Mouse (Mus musculus): ENCODE data around the gene Sdccag8. TPM values are rescaled to one million over a fixed set of nuclear protein-coding genes. Genes with fewer than 3 reads are reported as not detected.

Gene Sdccag8
- polyA plus RNA-seq, 1 experiment from 2014 or later = 9.8 TPM

- 88% methylated on average over 12 of the region's 12 CpGs for WGBS (ENCODE audit: insufficient replicate concordance)
- H3K36me3 ChIP-seq (ENCODE audit: control insufficient read depth, insufficient read depth, low read length) = no peaks in the 10 kb centered on the region
- no peak overlapping the region for H3K27ac ChIP-seq (ENCODE audit: low read depth, low read length)
- H3K9me3 ChIP-seq (replicated peaks; ENCODE audit: control insufficient read depth, low read length) = no peaks in the 10 kb centered on the region
- no peak overlapping the region for H3K4me3 ChIP-seq (ENCODE audit: low read depth, low read length)
- no peak overlapping the region for H3K9ac ChIP-seq (ENCODE audit: low read depth, low read length)
- ATAC-seq (replicated peaks; ENCODE audit: insufficient number of reproducible peaks, low FRiP score, low TSS enrichment) = no peak
- H3K4me1 ChIP-seq (ENCODE audit: control insufficient read depth, insufficient read depth, low read length) = no peaks in the 10 kb centered on the region
- H3K27me3 ChIP-seq (ENCODE audit: control insufficient read depth, insufficient read depth, low read length) = no peaks in the 10 kb centered on the region
- H3K4me2 ChIP-seq = no peak overlapping the region
These were observed 130.7 kb downstream of the Sdccag8 start for GRCm38 (mm10) chr1:176945175-176945540.

- Histone ChIP-seq H3K9me3 (replicated peaks; ENCODE audit: control insufficient read depth, low read length) (no peaks in the 10 kb centered on the region), H3K4me1 (ENCODE audit: control insufficient read depth, insufficient read depth, low read length) (no peaks in the 10 kb centered on the region), H3K9ac (ENCODE audit: low read depth, low read length) (no peak overlapping the region), H3K36me3 (ENCODE audit: control insufficient read depth, insufficient read depth, low read length) (no peaks in the 10 kb centered on the region), H3K4me3 (ENCODE audit: low read depth, low read length) (no peak overlapping the region), H3K4me2 (no peak overlapping the region), H3K27ac (ENCODE audit: low read depth, low read length) (no peak overlapping the region), H3K27me3 (ENCODE audit: control insufficient read depth, insufficient read depth, low read length) (no peaks in the 10 kb centered on the region)
- 77% methylated on average over 11 of the region's 11 CpGs for WGBS (ENCODE audit: insufficient replicate concordance)
- no peak for ATAC-seq (replicated peaks; ENCODE audit: insufficient number of reproducible peaks, low FRiP score, low TSS enrichment)
These were observed 131.8 kb downstream of the Sdccag8 start for GRCm38 (mm10) chr1:176946031-176946795.

- no peaks in the 10 kb centered on the region for H3K4me1 ChIP-seq (ENCODE audit: control insufficient read depth, insufficient read depth, low read length)
- no peak for ATAC-seq (replicated peaks; ENCODE audit: insufficient number of reproducible peaks, low FRiP score, low TSS enrichment)
- H3K27me3 ChIP-seq (ENCODE audit: control insufficient read depth, insufficient read depth, low read length) = no peaks in the 10 kb centered on the region
- H3K9me3 ChIP-seq (replicated peaks; ENCODE audit: control insufficient read depth, low read length) = no peaks in the 10 kb centered on the region
- no peak overlapping the region for H3K27ac ChIP-seq (ENCODE audit: low read depth, low read length)
- no peak overlapping the region for H3K4me2 ChIP-seq
- WGBS (ENCODE audit: insufficient replicate concordance) = 80% methylated on average over 7 of the region's 7 CpGs
- no peaks in the 10 kb centered on the region for H3K36me3 ChIP-seq (ENCODE audit: control insufficient read depth, insufficient read depth, low read length)
- no peak overlapping the region for H3K4me3 ChIP-seq (ENCODE audit: low read depth, low read length)
- no peak overlapping the region for H3K9ac ChIP-seq (ENCODE audit: low read depth, low read length)
These were observed 132.3 kb downstream of the Sdccag8 start for GRCm38 (mm10) chr1:176946796-176947181.

- Histone ChIP-seq H3K9ac (ENCODE audit: low read depth, low read length) (no peak overlapping the region), H3K27ac (ENCODE audit: low read depth, low read length) (no peak overlapping the region), H3K27me3 (ENCODE audit: control insufficient read depth, insufficient read depth, low read length) (no peaks in the 10 kb centered on the region), H3K4me3 (ENCODE audit: low read depth, low read length) (no peak overlapping the region), H3K36me3 (ENCODE audit: control insufficient read depth, insufficient read depth, low read length) (no peaks in the 10 kb centered on the region), H3K9me3 (replicated peaks; ENCODE audit: control insufficient read depth, low read length) (no peaks in the 10 kb centered on the region), H3K4me1 (ENCODE audit: control insufficient read depth, insufficient read depth, low read length) (no peaks in the 10 kb centered on the region), H3K4me2 (no peak overlapping the region)
- 69% methylated on average over 6 of the region's 6 CpGs for WGBS (ENCODE audit: insufficient replicate concordance)
- no peak for ATAC-seq (replicated peaks; ENCODE audit: insufficient number of reproducible peaks, low FRiP score, low TSS enrichment)
These were observed 134.4 kb downstream of the Sdccag8 start for GRCm38 (mm10) chr1:176948861-176949260.

- no peak for ATAC-seq (replicated peaks; ENCODE audit: insufficient number of reproducible peaks, low FRiP score, low TSS enrichment)
- Histone ChIP-seq H3K4me3 (ENCODE audit: low read depth, low read length) (no peak overlapping the region), H3K4me2 (no peak overlapping the region), H3K36me3 (ENCODE audit: control insufficient read depth, insufficient read depth, low read length) (no peaks in the 10 kb centered on the region), H3K4me1 (ENCODE audit: control insufficient read depth, insufficient read depth, low read length) (no peaks in the 10 kb centered on the region), H3K9me3 (replicated peaks; ENCODE audit: control insufficient read depth, low read length) (no peaks in the 10 kb centered on the region), H3K27me3 (ENCODE audit: control insufficient read depth, insufficient read depth, low read length) (no peaks in the 10 kb centered on the region), H3K27ac (ENCODE audit: low read depth, low read length) (no peak overlapping the region), H3K9ac (ENCODE audit: low read depth, low read length) (no peak overlapping the region)
- WGBS (ENCODE audit: insufficient replicate concordance) = 80% methylated on average over 6 of the region's 6 CpGs
These were observed 134.9 kb downstream of the Sdccag8 start for GRCm38 (mm10) chr1:176949320-176949719.

GRCm38 (mm10) chr1:176950061-176950460 lies 135.6 kb downstream of the Sdccag8 start:
- no peak overlapping the region for H3K27ac ChIP-seq (ENCODE audit: low read depth, low read length)
- no peaks in the 10 kb centered on the region for H3K4me1 ChIP-seq (ENCODE audit: control insufficient read depth, insufficient read depth, low read length)
- H3K4me2 ChIP-seq = no peak overlapping the region
- no peak overlapping the region for H3K9ac ChIP-seq (ENCODE audit: low read depth, low read length)
- H3K9me3 ChIP-seq (replicated peaks; ENCODE audit: control insufficient read depth, low read length) = no peaks in the 10 kb centered on the region
- H3K4me3 ChIP-seq (ENCODE audit: low read depth, low read length) = no peak overlapping the region
- no peaks in the 10 kb centered on the region for H3K27me3 ChIP-seq (ENCODE audit: control insufficient read depth, insufficient read depth, low read length)
- H3K36me3 ChIP-seq (ENCODE audit: control insufficient read depth, insufficient read depth, low read length) = no peaks in the 10 kb centered on the region
- 88% methylated on average over 6 of the region's 6 CpGs for WGBS (ENCODE audit: insufficient replicate concordance)
- ATAC-seq (replicated peaks; ENCODE audit: insufficient number of reproducible peaks, low FRiP score, low TSS enrichment) = no peak

- Histone ChIP-seq H3K36me3 (ENCODE audit: control insufficient read depth, insufficient read depth, low read length) (no peaks in the 10 kb centered on the region), H3K4me3 (ENCODE audit: low read depth, low read length) (no peak overlapping the region), H3K27ac (ENCODE audit: low read depth, low read length) (no peak overlapping the region), H3K4me1 (ENCODE audit: control insufficient read depth, insufficient read depth, low read length) (no peaks in the 10 kb centered on the region), H3K27me3 (ENCODE audit: control insufficient read depth, insufficient read depth, low read length) (no peaks in the 10 kb centered on the region), H3K9me3 (replicated peaks; ENCODE audit: control insufficient read depth, low read length) (no peaks in the 10 kb centered on the region), H3K4me2 (no peak overlapping the region), H3K9ac (ENCODE audit: low read depth, low read length) (no peak overlapping the region)
- 51% methylated on average over 7 of the region's 7 CpGs for WGBS (ENCODE audit: insufficient replicate concordance)
- no peak for ATAC-seq (replicated peaks; ENCODE audit: insufficient number of reproducible peaks, low FRiP score, low TSS enrichment)
These were observed 137.4 kb downstream of the Sdccag8 start for GRCm38 (mm10) chr1:176951836-176952235.

- ATAC-seq (replicated peaks; ENCODE audit: insufficient number of reproducible peaks, low FRiP score, low TSS enrichment) = no peak
- no peak overlapping the region for H3K9ac ChIP-seq (ENCODE audit: low read depth, low read length)
- no peaks in the 10 kb centered on the region for H3K27me3 ChIP-seq (ENCODE audit: control insufficient read depth, insufficient read depth, low read length)
- H3K4me1 ChIP-seq (ENCODE audit: control insufficient read depth, insufficient read depth, low read length) = no peaks in the 10 kb centered on the region
- H3K4me2 ChIP-seq = no peak overlapping the region
- H3K9me3 ChIP-seq (replicated peaks; ENCODE audit: control insufficient read depth, low read length) = no peaks in the 10 kb centered on the region
- WGBS (ENCODE audit: insufficient replicate concordance) = 80% methylated on average over 2 of the region's 2 CpGs
- H3K36me3 ChIP-seq (ENCODE audit: control insufficient read depth, insufficient read depth, low read length) = no peaks in the 10 kb centered on the region
- H3K4me3 ChIP-seq (ENCODE audit: low read depth, low read length) = no peak overlapping the region
- no peak overlapping the region for H3K27ac ChIP-seq (ENCODE audit: low read depth, low read length)
These were observed 143.9 kb downstream of the Sdccag8 start for GRCm38 (mm10) chr1:176958311-176958710.

GRCm38 (mm10) chr1:176961716-176962115 lies 147.3 kb downstream of the Sdccag8 start:
- Histone ChIP-seq H3K27ac (ENCODE audit: low read depth, low read length) (no peak overlapping the region), H3K36me3 (ENCODE audit: control insufficient read depth, insufficient read depth, low read length) (no peaks in the 10 kb centered on the region), H3K27me3 (ENCODE audit: control insufficient read depth, insufficient read depth, low read length) (no peaks in the 10 kb centered on the region), H3K4me1 (ENCODE audit: control insufficient read depth, insufficient read depth, low read length) (no peaks in the 10 kb centered on the region), H3K4me3 (ENCODE audit: low read depth, low read length) (no peak overlapping the region), H3K9me3 (replicated peaks; ENCODE audit: control insufficient read depth, low read length) (no peaks in the 10 kb centered on the region), H3K9ac (ENCODE audit: low read depth, low read length) (no peak overlapping the region), H3K4me2 (no peak overlapping the region)
- 95% methylated on average over 10 of the region's 10 CpGs for WGBS (ENCODE audit: insufficient replicate concordance)
- ATAC-seq (replicated peaks; ENCODE audit: insufficient number of reproducible peaks, low FRiP score, low TSS enrichment) = no peak

Data from heart, embryonic 11.5 days (tissue).